Mouse (Mus musculus) lung, embryonic 15.5 days (tissue): ENCODE data around the gene Mfn2. TPM values are rescaled to one million over a fixed set of nuclear protein-coding genes. Genes with fewer than 3 reads are reported as not detected.

Source experiments
- ATAC-seq: fragments of 200-750 bp; cut with Nextera tagmentation; 2 replicates; pipeline ENCODE4 v1.8.0; 2017; ENCODE audit warnings: moderate number of reproducible peaks, borderline replicate concordance; ENCODE audit not compliant: low FRiP score, low TSS enrichment; ENCODE audit errors: extremely low read depth
- H3K27ac ChIP-seq: fragments of 300-500 bp; sonication (generic); 2 replicates; pipeline ENCODE4 v1.5.1; 2015; ENCODE audit warnings: moderate library complexity, mild to moderate bottlenecking, inconsistent platforms
- H3K27me3 ChIP-seq: fragments of 300-500 bp; sonication (generic); 2 replicates; pipeline ENCODE4 v1.6.1; 2015; ENCODE audit warnings: inconsistent platforms
- H3K36me3 ChIP-seq: fragments of 300-500 bp; sonication (generic); 2 replicates; pipeline ENCODE4 v1.6.1; 2015; ENCODE audit warnings: inconsistent platforms
- H3K4me1 ChIP-seq: fragments of 300-500 bp; sonication (generic); 2 replicates; pipeline ENCODE4 v1.6.1; 2015; ENCODE audit warnings: inconsistent platforms
- H3K4me2 ChIP-seq: fragments of 300-500 bp; sonication (generic); 2 replicates; pipeline ENCODE4 v1.6.1; 2015; ENCODE audit warnings: inconsistent platforms, mild to moderate bottlenecking, moderate library complexity
- H3K4me3 ChIP-seq: fragments of 300-500 bp; sonication (generic); 2 replicates; pipeline ENCODE4 v1.5.1; 2015; ENCODE audit warnings: mild to moderate bottlenecking, inconsistent platforms
- H3K9ac ChIP-seq: fragments of 300-500 bp; sonication (generic); 2 replicates; pipeline ENCODE4 v1.6.1; 2015; ENCODE audit warnings: inconsistent platforms
- H3K9me3 ChIP-seq: fragments of 300-500 bp; sonication (generic); 2 replicates; pipeline ENCODE4 v1.6.1; 2016; ENCODE audit warnings: inconsistent platforms
- WGBS: fragments of 180-500 bp; shearing (Covaris S2); methylation state at CpG from one replicate; pipeline ENCODE4 v1.1.7; 2015; 5-methylcytosine and 5-hydroxymethylcytosine counted together
- polyA plus RNA-seq: library from polyadenylated mRNA; unstranded; fragments of >200 nt; fragmentation: Nextera tagmentation; extraction: Ambion mirVana; gene quantifications from 2 replicates; pipeline ENCODE4 v1.2.1, GENCODE M21; 2015

The Mfn2 gene
- polyA plus RNA-seq, result 34.0 and 36.2 TPM in 2 replicates

DNA sequence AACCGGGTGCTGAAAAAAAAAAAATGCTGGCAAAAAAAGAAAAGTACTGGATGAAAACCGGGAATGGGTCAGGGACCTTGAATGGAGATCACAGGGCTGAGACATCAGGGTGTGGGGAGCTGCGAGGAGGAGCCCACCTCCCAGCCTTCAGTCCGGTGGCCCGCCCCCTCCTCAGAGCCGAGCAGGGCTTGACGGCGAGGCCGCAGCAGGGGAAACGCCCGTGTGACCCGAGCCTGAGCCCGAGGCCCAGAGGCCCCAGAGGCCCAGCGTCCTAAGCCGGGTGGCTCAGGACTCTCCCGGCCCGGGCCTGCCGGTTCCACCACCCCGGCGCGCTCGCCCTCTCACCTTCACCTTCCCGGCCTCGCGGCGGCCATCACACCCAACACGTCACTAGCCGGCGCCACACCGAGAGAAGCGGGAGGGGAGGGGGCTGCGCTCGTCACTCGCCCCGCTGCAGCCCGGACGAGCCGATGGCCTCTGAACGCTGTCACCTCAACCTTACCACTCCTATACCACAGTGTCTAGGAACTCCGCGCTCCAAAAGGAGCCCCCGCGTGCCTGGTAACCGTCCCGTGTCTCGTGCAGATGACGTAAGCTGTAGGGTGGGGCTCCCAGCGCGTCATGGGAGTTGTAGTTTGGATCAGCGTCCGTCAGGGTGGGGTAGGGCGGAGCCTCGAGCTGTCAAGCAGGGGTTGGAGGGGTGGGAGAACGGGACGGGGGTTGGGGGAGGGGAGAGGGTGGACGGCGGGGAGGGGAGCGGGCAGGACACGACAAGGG lies at the start of gene Mfn2:
Gene Mfn2 (minus strand): TSS at position 392 of the 777 bp plus-strand sequence.
- H3K9me3 ChIP-seq, result no peaks in the 10 kb centered on the region
- H3K4me3 ChIP-seq, result peak within 1 kb of the TSS; percentile 98
- WGBS, result under 1% methylated on average over 57 of the region's 59 CpGs
- peak within 1 kb of the TSS; percentile 92 for H3K9ac ChIP-seq
- ATAC-seq, result peak; percentile 96
- H3K27ac ChIP-seq, result peak within 1 kb of the TSS; percentile 80
- H3K4me1 ChIP-seq, result peaks cover 11% of the 10 kb centered on the region
- H3K36me3 ChIP-seq, result peaks cover 5% of the 10 kb centered on the region
- no peaks in the 10 kb centered on the region for H3K27me3 ChIP-seq
- H3K4me2 ChIP-seq, result peak within 1 kb of the TSS; percentile 70

DNA sequence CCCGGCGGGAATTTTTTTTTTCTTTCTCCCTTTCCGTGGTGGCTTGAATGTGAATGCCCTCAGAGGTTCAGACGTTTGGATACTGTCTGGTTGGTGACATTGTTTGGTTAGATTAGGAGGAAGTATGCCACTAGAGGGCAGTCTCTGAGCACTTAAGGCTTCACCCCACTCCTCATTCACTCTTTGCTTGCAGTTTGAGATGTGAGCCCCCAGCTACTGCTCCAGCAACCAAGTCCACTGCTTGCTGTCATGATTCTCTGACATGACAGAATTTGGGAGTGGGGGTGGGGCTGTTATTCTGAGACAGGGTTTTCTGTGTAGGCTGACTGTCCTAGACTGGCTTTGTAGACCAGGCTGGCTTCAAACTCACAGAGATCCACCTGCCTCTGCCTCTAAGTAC lies 49.1 kb upstream of the Mfn2 start:
- Histone ChIP-seq H3K4me3 (no peak overlapping the region), H3K27me3 (no peaks in the 10 kb centered on the region), H3K27ac (no peak overlapping the region), H3K9ac (no peak overlapping the region), H3K9me3 (no peaks in the 10 kb centered on the region), H3K4me2 (no peak overlapping the region), H3K4me1 (no peaks in the 10 kb centered on the region), H3K36me3 (peaks cover 7% of the 10 kb centered on the region)
- no peak for ATAC-seq
- 9% methylated on average over 4 of the region's 4 CpGs for WGBS

- no peaks in the 10 kb centered on the region for H3K27me3 ChIP-seq
- 47% methylated on average over 2 of the region's 2 CpGs for WGBS
- H3K36me3 ChIP-seq, result peaks cover 46% of the 10 kb centered on the region
- no peak overlapping the region for H3K27ac ChIP-seq
- H3K4me2 ChIP-seq, result no peak overlapping the region
- H3K4me1 ChIP-seq, result peaks cover 10% of the 10 kb centered on the region
- no peak overlapping the region for H3K9ac ChIP-seq
- H3K9me3 ChIP-seq, result no peaks in the 10 kb centered on the region
- no peak overlapping the region for H3K4me3 ChIP-seq
- no peak for ATAC-seq
Observed at GRCm38 (mm10) chr4:147947511-147947910, 43.0 kb upstream of the Mfn2 start.

DNA sequence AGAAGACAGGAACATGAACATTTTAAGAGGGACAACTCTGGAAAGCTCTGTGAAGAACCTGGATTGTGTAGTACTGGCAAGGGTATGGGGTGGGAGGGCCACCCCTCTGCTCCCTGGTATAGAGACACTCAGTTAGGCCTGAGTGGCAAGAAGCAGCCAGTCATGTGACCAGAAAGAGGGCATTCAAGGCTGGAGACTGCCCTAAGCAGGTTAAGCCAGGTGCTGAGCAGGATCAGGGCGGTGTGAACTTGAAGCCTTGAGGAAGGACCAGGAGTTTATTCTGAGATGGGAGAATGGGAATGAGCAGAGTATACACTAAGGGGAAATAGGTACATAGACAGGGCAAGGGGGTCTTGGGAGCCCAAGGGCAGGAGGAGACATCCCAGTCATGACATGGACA lies 38.5 kb upstream of the Mfn2 start:
- no peak overlapping the region for H3K9ac ChIP-seq
- no peak overlapping the region for H3K27ac ChIP-seq
- no peaks in the 10 kb centered on the region for H3K27me3 ChIP-seq
- no peak for ATAC-seq
- H3K4me1 ChIP-seq, result peaks cover 45% of the 10 kb centered on the region
- H3K9me3 ChIP-seq, result no peaks in the 10 kb centered on the region
- 86% methylated on average over 1 of the region's 1 CpGs for WGBS
- H3K4me3 ChIP-seq, result no peak overlapping the region
- peak overlapping the region; percentile 97 for H3K4me2 ChIP-seq
- peaks cover 36% of the 10 kb centered on the region for H3K36me3 ChIP-seq

DNA sequence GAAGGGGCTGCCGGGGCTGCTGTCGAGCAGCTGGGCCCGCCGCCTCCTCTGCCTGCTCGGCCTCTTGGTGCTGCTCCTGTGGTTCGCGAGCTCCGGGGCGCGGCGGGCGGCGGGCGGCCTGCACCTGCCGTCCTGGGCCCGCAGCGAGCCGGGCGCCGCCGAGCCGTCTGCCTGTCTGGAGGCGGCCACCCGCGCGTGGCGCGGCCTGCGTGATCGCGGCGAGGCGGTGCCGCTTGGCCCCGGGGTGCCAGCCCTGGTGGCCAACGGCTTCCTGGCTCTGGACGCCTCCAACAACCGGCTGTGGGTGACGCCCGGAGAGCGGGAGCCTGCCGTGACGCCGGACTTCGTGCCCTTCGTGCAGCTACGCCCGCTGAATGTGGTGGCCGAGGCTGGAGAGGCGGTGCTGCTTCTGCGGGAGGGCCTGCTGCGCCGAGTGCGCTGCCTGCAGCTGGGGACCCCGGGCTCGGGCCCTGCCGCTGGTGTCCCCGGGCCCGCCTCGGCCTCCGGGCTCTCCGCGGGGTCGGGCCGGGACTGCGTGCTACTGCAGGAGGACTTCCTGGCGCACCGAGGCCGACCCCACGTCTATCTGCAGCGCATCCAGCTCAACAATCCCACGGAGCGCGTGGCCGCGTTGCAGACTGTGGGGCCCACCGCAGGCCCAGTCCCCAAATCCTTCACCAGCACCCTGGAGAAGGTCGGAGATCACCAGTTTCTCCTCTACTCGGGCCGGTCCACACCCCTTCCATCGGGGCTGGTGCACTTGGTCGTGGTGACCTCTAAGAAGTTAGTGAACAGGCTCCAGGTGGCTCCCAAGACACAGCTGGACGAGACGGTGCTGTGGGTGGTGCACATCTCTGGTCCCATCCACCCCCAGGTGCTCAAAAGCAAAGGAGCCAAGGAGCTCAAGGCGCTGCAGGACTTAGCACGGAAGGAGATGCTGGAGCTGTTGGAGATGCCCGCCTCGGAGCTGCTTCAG lies 36.8 kb upstream of the Mfn2 start:
- H3K27me3 ChIP-seq, result no peaks in the 10 kb centered on the region
- peak overlapping the region; percentile 78 for H3K9ac ChIP-seq
- peaks cover 20% of the 10 kb centered on the region for H3K36me3 ChIP-seq
- no peaks in the 10 kb centered on the region for H3K9me3 ChIP-seq
- H3K4me1 ChIP-seq, result peaks cover 45% of the 10 kb centered on the region
- H3K4me2 ChIP-seq, result peak overlapping the region; percentile 97
- H3K27ac ChIP-seq, result peak overlapping the region; percentile 71
- WGBS, result 6% methylated on average over 78 of the region's 88 CpGs
- H3K4me3 ChIP-seq, result peak overlapping the region; percentile 92
- peak; percentile 66 for ATAC-seq

- peaks cover 48% of the 10 kb centered on the region for H3K4me1 ChIP-seq
- peaks cover 13% of the 10 kb centered on the region for H3K36me3 ChIP-seq
- ATAC-seq, result peak; percentile 60
- no peaks in the 10 kb centered on the region for H3K9me3 ChIP-seq
- peak within 1 kb of the TSS; percentile 92 for H3K4me3 ChIP-seq
- H3K9ac ChIP-seq, result peak within 1 kb of the TSS; percentile 78
- peak within 1 kb of the TSS; percentile 93 for H3K27ac ChIP-seq
- H3K4me2 ChIP-seq, result peak within 1 kb of the TSS; percentile 97
- H3K27me3 ChIP-seq, result no peaks in the 10 kb centered on the region
- under 1% methylated on average over 33 of the region's 35 CpGs for WGBS
Observed at GRCm38 (mm10) chr4:147940576-147941044, 36.1 kb upstream of the Mfn2 start, which contains the start of gene 2510039O18Rik. TSS of gene 2510039O18Rik (plus strand) at chr4:147940895.

DNA sequence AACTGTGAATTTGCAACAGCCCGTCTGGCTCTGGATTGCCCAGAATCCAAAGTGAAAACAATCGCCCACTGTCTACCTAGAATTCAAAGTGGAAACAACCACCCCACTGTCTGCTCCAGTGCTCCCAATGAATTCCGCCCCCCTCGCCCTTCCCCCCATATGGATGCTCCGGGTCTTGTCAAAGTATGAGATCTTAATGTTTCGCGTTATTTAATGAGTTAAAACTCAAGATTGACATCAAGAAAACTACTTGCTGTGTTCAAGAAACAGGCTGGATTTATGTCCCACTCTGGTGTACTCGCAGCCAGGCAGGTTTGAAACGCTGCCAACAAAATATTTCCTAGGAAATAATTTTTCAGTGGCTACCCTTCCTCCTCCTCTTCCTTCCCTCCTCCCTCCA lies 35.6 kb upstream of the Mfn2 start:
- no peak for ATAC-seq
- H3K9ac ChIP-seq, result no peak overlapping the region
- 39% methylated on average over 9 of the region's 9 CpGs for WGBS
- peak overlapping the region; percentile 97 for H3K4me2 ChIP-seq
- peak overlapping the region; percentile 93 for H3K27ac ChIP-seq
- H3K4me3 ChIP-seq, result peak overlapping the region; percentile 92
- H3K27me3 ChIP-seq, result no peaks in the 10 kb centered on the region
- H3K4me1 ChIP-seq, result peaks cover 48% of the 10 kb centered on the region
- H3K9me3 ChIP-seq, result no peaks in the 10 kb centered on the region
- H3K36me3 ChIP-seq, result peaks cover 8% of the 10 kb centered on the region

DNA sequence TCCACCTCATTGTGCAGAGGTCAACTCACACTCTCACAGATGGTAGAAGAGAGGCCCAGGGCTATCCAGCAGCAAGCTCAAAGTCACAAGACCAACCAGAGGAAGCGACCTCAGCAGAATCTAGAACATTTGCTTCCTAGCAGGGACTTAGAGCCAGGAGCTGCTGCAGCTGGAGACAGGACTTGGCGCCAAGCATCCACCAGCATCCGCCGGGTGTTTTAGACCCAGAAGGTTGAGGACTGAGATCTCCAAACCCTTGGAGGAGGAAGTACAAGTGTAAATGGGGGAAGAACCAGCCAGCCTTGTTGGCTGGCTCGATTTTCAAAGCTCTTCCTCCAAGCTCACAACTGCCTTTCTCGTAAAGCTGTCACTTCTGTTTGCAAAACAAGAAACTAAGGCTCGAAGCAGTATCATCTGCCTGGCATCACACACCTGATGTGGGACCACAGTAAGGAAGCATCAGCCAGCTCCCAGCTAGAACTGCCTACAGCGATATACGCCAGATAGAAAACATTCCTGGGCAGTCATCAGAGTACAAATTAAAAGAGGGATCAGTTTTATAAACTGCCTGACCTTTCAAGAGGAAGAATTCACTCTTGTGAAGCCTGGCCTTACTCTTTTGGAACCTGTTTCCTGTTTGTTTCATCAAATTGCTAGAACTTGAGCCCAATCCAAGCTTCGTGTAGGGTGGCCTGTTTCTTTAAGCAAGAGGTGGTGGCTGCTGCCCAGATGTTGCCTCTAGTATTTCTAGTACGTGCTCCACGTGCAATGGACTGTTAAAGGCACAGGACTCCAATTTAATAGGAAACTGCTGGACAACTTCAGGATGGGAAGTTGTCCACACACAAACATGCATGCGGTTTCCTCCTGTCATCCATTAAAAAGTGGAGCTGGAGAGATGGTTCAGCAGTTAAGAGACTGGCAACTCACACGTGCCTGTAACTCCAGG lies 33.9 kb upstream of the Mfn2 start:
- Histone ChIP-seq H3K36me3 (no peaks in the 10 kb centered on the region; the same call in 1 of the 2 replicates), H3K27me3 (no peaks in the 10 kb centered on the region), H3K4me1 (peaks cover 52% of the 10 kb centered on the region), H3K9me3 (no peaks in the 10 kb centered on the region), H3K4me2 (no peak overlapping the region), H3K27ac (peak overlapping the region; percentile 38; the same call in 1 of the 2 replicates), H3K4me3 (no peak overlapping the region), H3K9ac (no peak overlapping the region)
- no peak for ATAC-seq
- 46% methylated on average over 14 of the region's 14 CpGs for WGBS

DNA sequence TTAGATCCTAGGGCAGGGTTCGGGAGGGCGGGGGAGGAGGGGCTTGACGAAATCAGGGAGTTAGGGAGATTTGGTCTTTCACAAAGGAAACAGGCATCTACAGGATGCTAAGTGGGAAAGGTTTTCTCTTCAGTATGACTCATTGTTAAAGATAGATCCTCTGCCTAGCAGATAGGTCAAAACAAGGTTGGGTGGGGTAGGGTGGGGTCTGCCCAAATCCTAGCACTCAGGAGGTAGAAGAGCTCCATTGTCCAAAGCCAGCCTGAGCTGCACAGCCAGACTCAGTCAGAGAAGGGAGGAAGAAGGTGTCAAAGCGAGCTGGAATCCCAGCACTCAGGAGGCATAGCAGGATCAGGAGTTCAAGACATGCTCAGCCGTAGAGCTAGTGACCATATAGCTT lies 33.0 kb upstream of the Mfn2 start:
- Histone ChIP-seq H3K9me3 (no peaks in the 10 kb centered on the region), H3K4me1 (peaks cover 44% of the 10 kb centered on the region), H3K4me3 (no peak overlapping the region), H3K27ac (no peak overlapping the region; the same call in 1 of the 2 replicates), H3K27me3 (no peaks in the 10 kb centered on the region), H3K4me2 (no peak overlapping the region; the same call in 1 of the 2 replicates), H3K36me3 (no peaks in the 10 kb centered on the region), H3K9ac (no peak overlapping the region)
- 59% methylated on average over 5 of the region's 5 CpGs for WGBS
- no peak for ATAC-seq

DNA sequence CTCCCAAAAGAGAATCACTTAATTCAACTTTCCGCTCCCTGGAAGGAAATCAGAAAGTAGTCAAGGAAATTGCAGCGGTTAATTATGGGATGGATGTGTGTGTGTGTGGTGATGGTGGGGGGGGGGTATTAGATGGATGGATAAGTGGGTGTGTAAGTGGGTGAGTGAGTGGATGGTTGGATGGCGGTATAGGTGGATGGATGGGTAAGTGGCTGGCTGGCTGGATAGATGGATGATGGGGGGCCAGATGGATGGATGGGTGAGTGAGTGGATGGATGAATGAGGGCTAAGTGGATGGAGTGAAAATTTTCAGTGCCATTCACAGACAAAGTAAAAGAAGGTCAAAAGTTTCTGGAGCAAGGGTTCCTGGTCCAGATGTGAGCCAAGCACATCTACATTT lies 32.5 kb upstream of the Mfn2 start:
- peaks cover 39% of the 10 kb centered on the region for H3K4me1 ChIP-seq
- peak overlapping the region; percentile 75 for H3K4me2 ChIP-seq
- no peaks in the 10 kb centered on the region for H3K27me3 ChIP-seq
- no peaks in the 10 kb centered on the region for H3K9me3 ChIP-seq
- H3K36me3 ChIP-seq, result no peaks in the 10 kb centered on the region
- peak overlapping the region; percentile 56 for H3K4me3 ChIP-seq
- no peak overlapping the region for H3K27ac ChIP-seq
- 45% methylated on average over 3 of the region's 3 CpGs for WGBS
- H3K9ac ChIP-seq, result peak overlapping the region; percentile 72; the same call in 1 of the 2 replicates
- no peak for ATAC-seq
